10 mouse cellular contexts compared by ENCODE assay signal in the genomic region with DNA sequence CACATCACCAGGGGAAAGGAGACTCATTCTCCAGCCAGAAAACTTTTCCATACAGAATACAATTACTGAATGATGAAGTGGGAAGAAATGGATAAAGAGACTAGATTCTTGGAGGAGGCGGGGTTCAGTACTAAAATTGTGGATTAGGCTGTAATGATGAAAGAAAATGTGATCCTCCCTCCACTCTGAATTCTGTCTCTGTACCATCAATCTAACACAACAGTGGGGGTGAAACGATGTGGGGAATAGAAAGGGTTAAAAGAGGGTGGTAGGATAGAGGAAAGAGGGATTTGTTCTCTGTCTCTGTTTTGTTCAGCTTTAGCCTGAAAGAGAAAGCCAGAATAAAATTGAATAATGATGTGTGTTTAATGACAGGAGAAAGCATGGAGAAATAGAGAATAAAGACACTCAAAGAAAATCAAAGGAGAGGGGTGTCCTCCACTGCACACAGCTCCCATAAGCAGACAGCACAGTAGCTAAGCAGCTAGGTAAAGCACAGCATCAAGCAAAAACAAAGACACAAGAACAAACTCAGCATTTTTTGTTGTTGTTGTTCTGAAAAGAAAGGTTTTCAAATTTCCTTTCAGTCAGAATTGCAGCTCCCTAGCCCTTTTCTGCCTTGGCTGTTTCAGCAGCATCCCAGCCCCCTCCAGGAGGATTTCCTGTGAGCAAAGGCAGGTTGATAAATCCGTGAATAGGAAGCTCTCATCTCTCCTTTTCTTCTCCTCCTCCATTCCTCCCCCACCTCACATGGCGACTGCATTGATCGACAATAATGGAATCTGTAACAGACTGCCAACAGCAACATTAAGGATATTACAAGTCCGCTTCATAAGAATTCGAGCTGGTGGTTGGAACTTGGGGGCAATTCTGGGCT.
DNase-seq lines count a peak whose midpoint lies in the region; ATAC-seq and TF ChIP-seq lines count a peak whose summit lies in the region.
"Had no signal": no experiment of that assay in that cellular context is flagged by ENCODE, and none has a peak within 500 bp of the region (broad histone marks: within the 10 kb centered on the region; RNA-seq: fewer than 3 reads in every experiment).

No protein-coding gene starts in this region.

- no peak for ATAC-seq in intestine, embryonic 16.5 days
- no peak for ATAC-seq in intestine, postnatal 0 days
- peak; percentile 71 for ATAC-seq in forebrain, embryonic 14.5 days
- ATAC-seq in midbrain, embryonic 14.5 days (ENCODE audit: low FRiP score, low TSS enrichment), result peak; percentile 70

- no peak overlapping the region for H3K27ac ChIP-seq in intestine, embryonic 16.5 days (ENCODE audit: low read length)
- H3K27ac ChIP-seq in intestine, postnatal 0 days (ENCODE audit: low read depth, low read length), result no peak overlapping the region
- H3K27ac ChIP-seq in embryonic facial prominence, embryonic 10.5 days (replicated peaks), result peak overlapping the region; percentile 63
- peak overlapping the region; percentile 90 for H3K27ac ChIP-seq in forebrain, embryonic 14.5 days (ENCODE audit: low read depth, low read length)
- peak overlapping the region; percentile 93 for H3K27ac ChIP-seq in midbrain, embryonic 14.5 days (replicated peaks; ENCODE audit: low read depth, low read length)

- no peaks in the 10 kb centered on the region for H3K36me3 ChIP-seq in intestine, embryonic 16.5 days (ENCODE audit: control insufficient read depth, insufficient read depth, low read length)
- H3K36me3 ChIP-seq in intestine, postnatal 0 days (ENCODE audit: control insufficient read depth, insufficient read depth), result no peaks in the 10 kb centered on the region
- H3K36me3 ChIP-seq in embryonic facial prominence, embryonic 10.5 days (replicated peaks), result no peaks in the 10 kb centered on the region
- no peaks in the 10 kb centered on the region for H3K36me3 ChIP-seq in forebrain, embryonic 14.5 days (ENCODE audit: control insufficient read depth, insufficient read depth, low read length)
- no peaks in the 10 kb centered on the region for H3K36me3 ChIP-seq in midbrain, embryonic 14.5 days (ENCODE audit: control insufficient read depth, insufficient read depth, low read length)
- H3K36me3 ChIP-seq: G1E had no signal

- no peak for DNase-seq in embryonic facial prominence, embryonic 10.5 days (ENCODE audit: low spot score)
- DNase-seq in forebrain, embryonic 14.5 days (ENCODE audit: low spot score), result peak; percentile 73
- DNase-seq in midbrain, embryonic 14.5 days, result peak; percentile 74
- no peak for DNase-seq in gastrocnemius, postnatal 4 days (ENCODE audit: low spot score in 2 of 2)
- no peak for DNase-seq in urinary bladder, postnatal 4 days (ENCODE audit: low spot score in 2 of 2)
- DNase-seq: adrenal gland, adult 8-10 months; thymus, adult 2 months had no signal

- 0 out of 2 replicates have a peak overlapping the region, but pooled peaks have one; percentile 29 for H3K9ac ChIP-seq in intestine, embryonic 16.5 days (ENCODE audit: low read depth, low read length)
- no peak overlapping the region for H3K9ac ChIP-seq in intestine, postnatal 0 days (ENCODE audit: low read depth, low read length)
- H3K9ac ChIP-seq in forebrain, embryonic 14.5 days (ENCODE audit: low read length), result peak overlapping the region; percentile 73
- peak overlapping the region; percentile 59 for H3K9ac ChIP-seq in midbrain, embryonic 14.5 days (replicated peaks; ENCODE audit: low read length)

- H3K27me3 ChIP-seq in intestine, embryonic 16.5 days (replicated peaks; ENCODE audit: control insufficient read depth, insufficient read depth, low read length), result no peaks in the 10 kb centered on the region
- H3K27me3 ChIP-seq in intestine, postnatal 0 days (replicated peaks; ENCODE audit: control insufficient read depth, insufficient read depth, low read length), result no peaks in the 10 kb centered on the region
- no peaks in the 10 kb centered on the region for H3K27me3 ChIP-seq in embryonic facial prominence, embryonic 10.5 days (replicated peaks; ENCODE audit: low read depth, poor library complexity, severe bottlenecking)
- no peaks in the 10 kb centered on the region for H3K27me3 ChIP-seq in forebrain, embryonic 14.5 days (replicated peaks; ENCODE audit: control insufficient read depth, insufficient read depth, low read length)
- no peaks in the 10 kb centered on the region for H3K27me3 ChIP-seq in midbrain, embryonic 14.5 days (ENCODE audit: control insufficient read depth, insufficient read depth, low read length)

- no peak overlapping the region for H3K4me2 ChIP-seq in intestine, embryonic 16.5 days (ENCODE audit: low read depth, low read length)
- no peak overlapping the region for H3K4me2 ChIP-seq in intestine, postnatal 0 days (replicated peaks; ENCODE audit: low read depth)
- H3K4me2 ChIP-seq in forebrain, embryonic 14.5 days (ENCODE audit: low read length), result peak overlapping the region; percentile 57
- peak overlapping the region; percentile 57 for H3K4me2 ChIP-seq in midbrain, embryonic 14.5 days (ENCODE audit: low read length)

- no peak for TF ChIP-seq CTCF in intestine, postnatal 0 days (IDR thresholded peaks at IDR 0.05; ENCODE audit: low read depth)

- H3K4me3 ChIP-seq in intestine, embryonic 16.5 days (ENCODE audit: low read length), result no peak overlapping the region
- no peak overlapping the region for H3K4me3 ChIP-seq in intestine, postnatal 0 days (ENCODE audit: low read depth, low read length)
- peak overlapping the region; percentile 28; the same call in 1 of the 2 replicates for H3K4me3 ChIP-seq in embryonic facial prominence, embryonic 10.5 days
- H3K4me3 ChIP-seq in forebrain, embryonic 14.5 days (ENCODE audit: low read depth, low read length), result peak overlapping the region; percentile 33
- peak overlapping the region; percentile 36 for H3K4me3 ChIP-seq in midbrain, embryonic 14.5 days (replicated peaks; ENCODE audit: low read depth, low read length)

- no peaks in the 10 kb centered on the region for H3K9me3 ChIP-seq in intestine, embryonic 16.5 days (ENCODE audit: control insufficient read depth, low read length)
- no peaks in the 10 kb centered on the region for H3K9me3 ChIP-seq in intestine, postnatal 0 days (ENCODE audit: control insufficient read depth)
- H3K9me3 ChIP-seq in embryonic facial prominence, embryonic 10.5 days, result no peaks in the 10 kb centered on the region
- H3K9me3 ChIP-seq in forebrain, embryonic 14.5 days (replicated peaks; ENCODE audit: control insufficient read depth, low read length), result no peaks in the 10 kb centered on the region
- H3K9me3 ChIP-seq in midbrain, embryonic 14.5 days (ENCODE audit: control insufficient read depth, low read length), result no peaks in the 10 kb centered on the region
- H3K9me3 ChIP-seq: G1E had no signal

- H3K4me1 ChIP-seq in intestine, embryonic 16.5 days (ENCODE audit: control insufficient read depth, insufficient read depth, low read length), result no peaks in the 10 kb centered on the region
- H3K4me1 ChIP-seq in intestine, postnatal 0 days (replicated peaks; ENCODE audit: control insufficient read depth, insufficient read depth, low read length), result no peaks in the 10 kb centered on the region
- peaks cover 12% of the 10 kb centered on the region for H3K4me1 ChIP-seq in embryonic facial prominence, embryonic 10.5 days
- H3K4me1 ChIP-seq in forebrain, embryonic 14.5 days (ENCODE audit: control insufficient read depth, insufficient read depth, low read length), result peaks cover 10% of the 10 kb centered on the region
- H3K4me1 ChIP-seq in midbrain, embryonic 14.5 days (ENCODE audit: control insufficient read depth, insufficient read depth, low read length), result 0 out of 2 replicates have a peak, but pooled peaks cover 5% of the 10 kb centered on the region

- 50% methylated on average over 7 of the region's 7 CpGs for WGBS in intestine, embryonic 16.5 days
- 61% methylated on average over 7 of the region's 7 CpGs for WGBS in intestine, postnatal 0 days
- 44% methylated on average over 7 of the region's 7 CpGs for WGBS in embryonic facial prominence, embryonic 10.5 days
- 12% methylated on average over 7 of the region's 7 CpGs for WGBS in forebrain, embryonic 14.5 days
- 10% methylated on average over 7 of the region's 7 CpGs for WGBS in midbrain, embryonic 14.5 days

Comparison
In these comparisons a context has a peak if more than half of its experiments do, and no peak if none do; other contexts are left out.
1. ATAC-seq: peak in forebrain, embryonic 14.5 days (single experiment) and midbrain, embryonic 14.5 days (single experiment); none in intestine, embryonic 16.5 days (single experiment) and intestine, postnatal 0 days (single experiment).
2. H3K27ac ChIP-seq: peak in embryonic facial prominence, embryonic 10.5 days (single experiment), forebrain, embryonic 14.5 days (single experiment) and midbrain, embryonic 14.5 days (single experiment); none in intestine, embryonic 16.5 days (single experiment) and intestine, postnatal 0 days (single experiment).
3. H3K4me2 ChIP-seq: peak in forebrain, embryonic 14.5 days (single experiment) and midbrain, embryonic 14.5 days (single experiment); none in intestine, embryonic 16.5 days (single experiment) and intestine, postnatal 0 days (single experiment).
4. H3K4me3 ChIP-seq: peak in embryonic facial prominence, embryonic 10.5 days (single experiment), forebrain, embryonic 14.5 days (single experiment) and midbrain, embryonic 14.5 days (single experiment); none in intestine, embryonic 16.5 days (single experiment) and intestine, postnatal 0 days (single experiment).
5. DNase-seq: peak in forebrain, embryonic 14.5 days (single experiment) and midbrain, embryonic 14.5 days (single experiment); none in embryonic facial prominence, embryonic 10.5 days (single experiment), gastrocnemius, postnatal 4 days (0 of 2) and urinary bladder, postnatal 4 days (0 of 2).